Mouse (Mus musculus) liver, adult (tissue): ENCODE measurements around the gene Arid1b.

Experiments
- GATA4 ChIP-seq: IDR thresholded peaks from 2 replicates; pipeline ENCODE4 v1.6.1; 2014; ENCODE audit warnings: mild to moderate bottlenecking, low read length; ENCODE audit not compliant: insufficient replicate concordance

Arid1b gene

GRCm38 (mm10) chr17:5029148-5029547 is 35.0 kb downstream of the Arid1b start:
- no peak for TF ChIP-seq GATA4

DNA sequence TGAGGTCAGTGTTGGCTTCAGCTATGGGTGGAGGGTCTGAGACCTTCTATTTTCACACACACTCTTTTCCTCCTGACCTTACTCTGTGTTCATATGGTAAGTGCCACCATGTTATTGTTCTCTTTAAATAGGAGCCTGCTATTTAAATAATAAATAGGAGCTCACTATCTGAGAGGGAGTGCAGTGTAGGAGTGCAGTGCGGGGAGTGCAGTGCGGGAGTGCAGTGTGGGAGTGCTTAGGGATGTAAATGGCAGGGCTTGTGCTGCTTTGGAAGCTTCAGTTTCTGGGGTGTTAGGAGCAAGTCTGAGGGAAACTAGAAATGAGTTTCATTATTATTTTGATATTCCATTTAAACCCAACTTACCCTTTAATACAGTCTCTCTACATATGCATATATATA is 36.2 kb downstream of the Arid1b start:
- TF ChIP-seq GATA4 = no peak

- no peak for TF ChIP-seq GATA4
These were observed 39.2 kb downstream of the Arid1b start for GRCm38 (mm10) chr17:5033346-5033745.

DNA sequence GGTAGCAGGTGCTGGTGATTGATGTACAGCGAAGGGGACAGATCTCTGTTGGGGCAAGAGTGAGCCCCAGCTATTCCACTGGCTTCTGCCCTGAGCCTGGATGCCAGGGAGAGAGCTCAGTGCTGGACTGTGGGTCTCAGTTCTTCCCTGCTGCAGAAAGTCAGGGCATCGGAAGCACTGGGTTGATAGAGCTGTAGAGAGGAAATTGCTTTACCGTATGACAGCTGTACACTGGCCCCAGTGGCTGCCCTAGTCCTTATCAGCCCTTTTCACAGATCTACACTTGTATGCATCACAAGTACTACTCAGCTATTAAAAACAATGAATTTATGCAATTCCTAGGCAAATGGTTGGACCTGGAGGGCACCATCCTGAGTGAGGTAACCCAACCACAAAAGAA is 40.1 kb downstream of the Arid1b start:
- no peak for TF ChIP-seq GATA4

- TF ChIP-seq GATA4 = no peak
These were observed 42.2 kb downstream of the Arid1b start for GRCm38 (mm10) chr17:5036200-5036835.

DNA sequence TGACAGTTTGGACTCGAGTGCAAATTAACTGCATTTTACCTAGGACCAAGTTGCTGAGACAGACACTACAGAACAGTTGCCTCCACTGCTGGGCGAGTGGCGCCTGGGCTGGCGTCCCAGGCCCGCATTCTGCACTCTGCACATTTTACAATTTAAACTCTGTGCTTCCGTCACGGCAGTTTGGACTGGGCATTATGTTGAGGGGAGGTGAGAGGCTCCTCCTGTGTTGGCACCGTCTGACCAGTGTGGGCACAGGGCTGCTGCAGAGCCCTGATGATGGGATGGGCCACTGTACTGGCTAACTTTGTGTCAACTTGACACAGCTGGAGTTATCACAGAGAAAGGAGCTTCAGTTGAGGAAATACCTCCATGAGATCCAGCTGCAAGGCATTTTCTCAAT is 43.1 kb downstream of the Arid1b start:
- no peak for TF ChIP-seq GATA4

GRCm38 (mm10) chr17:5039826-5040225 is 45.7 kb downstream of the Arid1b start:
- no peak for TF ChIP-seq GATA4

DNA sequence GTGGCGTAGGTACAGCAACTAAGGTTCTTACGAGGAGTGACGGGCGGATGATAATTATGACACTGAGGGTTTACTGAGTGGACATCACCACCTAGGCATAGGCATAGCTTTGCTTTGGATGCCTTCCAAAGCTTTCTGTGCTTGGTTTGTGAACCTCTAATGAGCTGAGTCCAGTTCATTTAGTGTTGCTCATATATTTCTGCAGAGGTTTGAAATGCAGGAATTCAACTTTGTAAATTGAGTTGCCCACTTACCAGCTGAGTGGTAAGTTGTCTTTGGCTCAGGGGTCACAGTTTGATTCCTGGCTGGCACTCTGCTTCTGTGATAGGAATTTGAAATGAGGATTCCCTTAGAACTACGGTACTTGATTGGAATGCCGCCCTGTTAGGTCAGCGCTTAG is 49.7 kb downstream of the Arid1b start:
- no peak for TF ChIP-seq GATA4

- no peak for TF ChIP-seq GATA4
These were observed 51.5 kb downstream of the Arid1b start for GRCm38 (mm10) chr17:5045613-5046012.

GRCm38 (mm10) chr17:5047373-5047772 is 53.2 kb downstream of the Arid1b start:
- TF ChIP-seq GATA4 = no peak

GRCm38 (mm10) chr17:5050266-5050665 is 56.1 kb downstream of the Arid1b start:
- no peak for TF ChIP-seq GATA4

DNA sequence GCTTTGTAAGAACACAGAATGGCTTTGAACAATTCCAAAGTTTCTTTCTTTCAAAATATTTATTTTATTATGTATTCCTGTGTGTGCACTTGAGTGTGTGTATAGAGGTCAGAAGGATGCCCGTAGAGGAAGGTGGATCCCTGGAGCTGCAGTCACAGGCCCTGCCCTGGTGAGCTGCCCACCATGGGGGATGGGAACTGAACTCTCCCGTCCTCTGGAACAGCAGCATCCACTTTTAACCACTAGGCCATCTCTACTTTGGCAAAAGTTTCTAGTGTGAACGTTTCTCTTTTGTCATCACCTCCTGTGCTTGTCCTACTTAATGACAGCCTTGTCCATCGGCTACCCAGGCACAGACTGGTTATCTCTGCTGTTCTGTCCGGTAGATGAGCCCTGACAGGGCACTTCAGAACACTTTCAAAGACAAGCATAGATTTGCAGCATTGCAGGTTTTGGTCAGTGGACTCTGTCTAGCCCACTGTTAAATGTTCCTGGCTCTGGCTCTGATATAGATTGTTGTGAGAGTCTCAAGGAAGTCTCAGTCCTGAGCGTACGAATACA is 56.9 kb downstream of the Arid1b start:
- TF ChIP-seq GATA4 = no peak

DNA sequence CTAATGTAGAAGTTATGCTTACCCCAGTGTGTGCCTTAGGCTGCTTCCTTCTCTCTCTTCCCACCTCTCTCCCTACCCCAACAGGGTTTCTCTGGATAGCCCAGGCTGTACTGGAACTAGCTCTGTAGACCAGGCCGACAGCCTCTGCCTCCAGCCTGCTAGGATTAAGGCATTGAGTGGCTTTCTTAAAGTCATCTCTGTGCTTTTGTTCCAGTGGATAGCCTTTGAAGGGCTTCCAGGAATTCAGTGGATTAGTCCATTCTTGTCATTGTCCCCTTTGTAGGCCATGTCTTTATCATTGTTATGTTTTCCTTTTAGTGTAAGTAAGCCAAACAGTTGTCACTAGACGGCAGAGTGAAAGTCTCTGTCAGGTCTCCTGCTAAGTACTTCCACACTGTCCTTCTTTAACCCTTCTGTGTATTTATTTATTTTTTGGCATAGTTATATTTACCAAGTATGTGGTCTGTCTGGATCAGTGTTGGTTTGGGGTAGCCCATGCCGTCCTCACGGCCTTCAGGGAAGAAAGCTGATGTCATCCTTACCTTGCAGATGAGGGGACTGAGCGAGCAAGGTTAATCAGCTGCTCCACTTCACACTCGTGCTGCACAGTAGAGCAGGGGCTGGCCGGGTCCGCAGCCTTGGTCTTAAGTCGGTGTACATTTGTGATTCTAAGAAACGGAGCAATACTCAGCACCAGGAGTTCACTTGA is 58.1 kb downstream of the Arid1b start:
- no peak for TF ChIP-seq GATA4

GRCm38 (mm10) chr17:5052800-5053179 is 58.7 kb downstream of the Arid1b start:
- TF ChIP-seq GATA4 = no peak

- TF ChIP-seq GATA4 = no peak
These were observed 59.1 kb downstream of the Arid1b start for GRCm38 (mm10) chr17:5053201-5053600.

DNA sequence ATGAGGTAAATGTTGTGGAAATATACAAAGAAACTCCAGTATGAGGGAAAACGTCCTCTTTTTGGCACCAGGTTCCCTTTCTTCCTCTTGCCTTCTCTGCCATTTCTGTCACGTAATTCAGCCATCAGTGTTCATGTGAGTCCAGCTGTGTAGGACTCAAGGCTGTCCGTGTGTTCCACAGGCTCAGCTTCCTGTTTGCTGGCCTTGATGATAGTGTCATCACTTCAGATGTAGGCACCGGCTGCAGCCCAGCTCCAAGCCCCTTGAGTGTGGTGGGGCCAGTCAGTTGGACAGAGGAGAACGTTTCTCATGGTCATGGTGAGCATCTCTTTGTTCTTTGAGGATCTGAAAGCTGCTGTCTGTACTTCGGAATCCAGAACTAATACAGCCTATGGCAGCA is 61.3 kb downstream of the Arid1b start:
- TF ChIP-seq GATA4 = no peak
